Mouse (Mus musculus): ENCODE results near the gene Styxl1. TPM values are rescaled to one million over a fixed set of nuclear protein-coding genes. Genes with fewer than 3 reads are reported as not detected.
A peak's percentile ranks its signal among the peaks of the same experiment; 100 is the strongest.

Gene Styxl1
- total RNA-seq, 2 experiments from 2014 or later, result not detected

- H3K27ac ChIP-seq, result no peak overlapping the region
- no peak overlapping the region for H3K4me3 ChIP-seq
- no peak for TF ChIP-seq CTCF (conservative IDR thresholded peaks at IDR 0.05)
- DNase-seq (ENCODE audit: low spot score in 2 of 2), result no peak
Observed at GRCm38 (mm10) chr5:135729351-135729750, 48.8 kb downstream of the Styxl1 start.

DNA sequence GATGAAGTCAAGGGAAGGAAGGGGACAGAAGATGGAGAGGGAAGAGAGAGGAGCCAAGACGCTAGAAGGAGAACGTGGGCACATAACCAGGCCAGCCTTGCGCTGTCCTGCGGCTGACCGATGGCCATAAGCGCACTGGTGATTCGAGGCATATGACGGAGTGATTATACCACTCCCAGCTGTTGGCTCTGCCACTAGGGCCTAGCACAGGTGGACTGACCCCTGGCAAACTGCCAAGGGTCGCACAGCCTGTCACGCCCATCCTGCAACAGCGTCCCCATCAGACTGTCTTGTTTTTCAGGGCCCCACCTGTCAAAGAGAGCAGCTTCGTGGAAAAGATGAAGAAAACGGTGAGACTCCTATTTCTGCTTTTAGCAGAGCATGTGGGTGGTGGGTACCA lies 49.8 kb downstream of the Styxl1 start:
- no peak overlapping the region for H3K4me3 ChIP-seq
- no peak for TF ChIP-seq CTCF (conservative IDR thresholded peaks at IDR 0.05)
- H3K27ac ChIP-seq, result no peak overlapping the region
- no peak for DNase-seq (ENCODE audit: low spot score in 2 of 2)

DNA sequence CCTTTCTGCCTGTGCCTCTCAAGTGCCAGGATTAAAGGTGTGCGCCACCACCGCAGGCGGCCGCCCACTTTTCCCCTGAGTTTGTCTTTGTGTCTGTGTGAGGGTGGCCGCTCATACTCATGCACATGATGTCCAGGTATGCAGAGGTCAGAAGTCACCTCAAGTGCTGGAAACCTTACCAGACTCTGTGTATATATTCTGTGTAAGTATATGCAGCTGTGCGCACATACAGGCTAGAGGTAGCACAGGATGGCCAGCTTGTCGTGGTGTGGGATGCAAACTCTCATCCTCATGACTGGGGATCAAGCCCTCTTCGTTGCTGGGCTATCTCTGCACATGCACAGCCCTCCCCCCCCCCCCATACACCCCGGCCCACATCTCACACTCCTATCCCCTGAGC lies 50.3 kb downstream of the Styxl1 start:
- Histone ChIP-seq H3K27ac (no peak overlapping the region), H3K4me3 (no peak overlapping the region)
- no peak for TF ChIP-seq CTCF (conservative IDR thresholded peaks at IDR 0.05)
- DNase-seq (ENCODE audit: low spot score in 2 of 2), result no peak

DNA sequence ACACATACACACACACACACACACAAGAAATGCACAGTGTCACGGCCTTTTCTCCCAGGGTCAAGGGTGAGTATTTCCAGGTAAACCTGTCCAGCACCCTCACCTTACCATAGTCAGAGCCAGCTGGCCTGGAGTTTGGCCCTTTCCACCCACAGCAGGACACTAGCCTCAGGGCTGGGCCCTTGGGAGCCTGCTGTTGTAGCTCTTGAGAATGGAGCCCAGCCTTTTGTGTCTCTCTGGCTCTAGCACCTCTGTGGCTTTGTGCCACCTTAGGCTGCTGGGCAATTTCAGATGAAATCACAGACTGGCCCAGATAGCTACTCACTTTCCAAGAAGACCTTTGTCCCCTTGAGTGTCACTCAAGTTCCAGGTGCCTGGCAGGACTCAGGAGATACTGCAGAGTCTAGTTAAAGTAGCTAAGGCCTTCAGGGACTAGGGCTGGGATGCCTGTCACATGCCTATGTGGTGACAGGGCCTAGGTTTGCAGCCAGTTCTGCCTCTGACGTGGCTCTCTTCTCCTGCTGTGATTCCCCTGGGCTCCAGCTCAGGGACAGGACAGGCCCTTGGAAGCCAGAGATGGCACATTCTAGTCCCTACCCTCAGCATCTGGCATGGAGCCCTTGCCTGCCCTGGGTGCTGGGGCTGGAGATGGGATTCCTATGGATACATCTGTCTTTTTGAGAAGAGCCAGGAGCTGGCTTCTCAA lies 51.4 kb downstream of the Styxl1 start:
- no peak overlapping the region for H3K4me3 ChIP-seq
- H3K27ac ChIP-seq, result peak overlapping the region; percentile 92; the same call in 1 of the 2 replicates
- DNase-seq (ENCODE audit: low spot score in 2 of 2), result no peak
- no peak for TF ChIP-seq CTCF (conservative IDR thresholded peaks at IDR 0.05)

GRCm38 (mm10) chr5:135725991-135726390 lies 52.2 kb downstream of the Styxl1 start:
- peak overlapping the region; percentile 43 for H3K4me3 ChIP-seq

DNA sequence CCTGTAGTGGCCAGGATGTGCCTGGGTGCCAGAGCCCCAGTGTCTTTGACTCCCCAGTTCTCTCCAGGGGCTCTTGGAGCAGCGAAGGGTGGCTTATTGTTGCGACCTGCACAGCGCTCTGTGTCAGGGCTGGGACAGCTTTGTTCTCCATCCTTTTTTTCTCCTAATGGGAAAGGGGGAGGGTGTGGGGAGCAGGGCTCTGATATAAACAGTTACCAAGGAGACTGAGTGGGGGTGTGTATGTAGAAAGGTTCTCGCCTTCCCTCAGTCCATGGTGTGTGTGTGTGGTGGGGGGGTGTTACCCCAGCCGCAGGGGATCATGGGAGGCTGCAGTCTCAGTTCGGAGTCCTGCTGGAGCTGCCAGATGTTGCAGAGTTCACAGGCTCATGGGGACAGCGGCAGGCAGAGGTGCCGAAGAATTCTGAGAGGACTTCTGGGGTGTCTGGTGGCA lies 52.8 kb downstream of the Styxl1 start:
- Histone ChIP-seq H3K4me3 (peak overlapping the region; percentile 43), H3K27ac (peak overlapping the region; percentile 92)
- DNase-seq (ENCODE audit: low spot score in 2 of 2), result peak; percentile 56 to 76
- TF ChIP-seq CTCF (conservative IDR thresholded peaks at IDR 0.05), result no peak

More at GRCm38 (mm10) chr5:135725991-135726390, 52.2 kb downstream of the Styxl1 start:
- DNase-seq (ENCODE audit: low spot score in 2 of 2), result no peak
- no peak for TF ChIP-seq CTCF (conservative IDR thresholded peaks at IDR 0.05)
- H3K27ac ChIP-seq, result peak overlapping the region; percentile 92

DNA sequence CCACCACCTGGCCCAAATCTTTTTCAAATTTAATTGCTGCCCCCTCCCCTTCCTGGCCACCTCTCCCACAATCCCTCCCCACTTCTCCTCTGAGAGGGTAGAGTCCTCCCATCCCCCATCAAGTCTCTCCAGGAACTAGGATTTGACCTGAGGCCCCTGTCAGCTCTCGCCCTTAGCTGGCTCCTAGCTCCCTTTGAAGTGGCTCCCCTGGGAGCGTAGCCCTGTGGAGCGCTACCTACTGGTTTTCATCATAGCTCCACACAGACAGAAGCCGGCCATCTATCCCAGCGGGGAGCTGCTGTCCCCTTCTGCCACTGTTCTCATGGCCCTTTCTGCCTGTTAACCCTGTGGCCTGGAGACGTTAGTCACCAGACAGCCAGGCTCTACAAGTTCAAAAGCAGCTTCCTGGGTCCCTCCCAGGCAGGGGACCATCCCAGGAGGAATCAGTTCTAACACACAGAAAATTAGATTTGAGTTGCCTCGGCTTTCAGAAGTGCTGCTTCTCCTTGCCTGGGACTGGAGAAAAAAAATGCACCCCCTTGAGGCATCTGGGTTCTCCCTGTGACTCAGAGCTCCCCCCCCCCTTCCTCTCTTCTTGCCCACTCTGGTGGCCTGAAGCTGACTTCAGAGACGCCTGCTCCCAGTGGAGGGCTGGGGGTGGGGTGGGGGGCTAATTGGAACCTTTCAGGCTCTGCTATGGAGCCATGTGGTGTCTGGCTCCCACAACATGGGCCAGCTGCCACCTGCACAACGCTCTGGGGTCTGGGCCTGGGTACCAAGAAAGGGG lies 53.5 kb downstream of the Styxl1 start:
- H3K4me3 ChIP-seq, result peak overlapping the region; percentile 43; the same call in 1 of the 2 replicates
- no peak for DNase-seq (ENCODE audit: low spot score in 2 of 2)
- TF ChIP-seq CTCF (conservative IDR thresholded peaks at IDR 0.05), result peak; percentile 37
- H3K27ac ChIP-seq, result peak overlapping the region; percentile 92

DNA sequence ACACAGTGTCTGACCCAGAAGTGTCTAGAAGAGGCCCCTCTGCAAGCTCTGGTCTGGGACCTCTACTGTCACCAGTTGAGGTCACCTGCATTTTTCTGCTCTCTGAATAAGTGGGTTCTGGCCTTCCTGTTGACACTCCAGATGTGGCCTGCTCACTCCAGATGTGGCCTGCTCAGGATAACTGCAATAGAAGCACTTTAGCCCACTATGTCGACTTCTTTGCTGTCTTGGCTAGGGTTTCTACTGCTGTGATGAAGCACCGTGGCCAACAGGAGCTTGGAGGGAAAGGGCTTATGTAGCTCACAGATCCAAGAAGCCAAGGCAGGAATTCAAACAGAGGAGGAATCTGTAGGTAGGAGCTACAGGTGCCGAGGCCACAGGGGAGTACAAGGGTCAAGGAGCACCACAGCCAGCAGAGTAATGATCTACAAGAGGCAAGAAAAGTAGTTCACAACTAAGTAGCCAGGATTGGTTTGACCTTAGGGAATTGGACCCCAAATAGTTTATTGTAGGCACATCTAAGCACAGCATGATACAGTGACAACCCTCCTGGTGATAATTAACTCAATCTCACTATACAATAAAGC lies 54.9 kb downstream of the Styxl1 start:
- Histone ChIP-seq H3K4me3 (no peak overlapping the region), H3K27ac (peak overlapping the region; percentile 28; the same call in 1 of the 2 replicates)
- no peak for TF ChIP-seq CTCF (conservative IDR thresholded peaks at IDR 0.05)
- no peak for DNase-seq (ENCODE audit: low spot score in 2 of 2)

DNA sequence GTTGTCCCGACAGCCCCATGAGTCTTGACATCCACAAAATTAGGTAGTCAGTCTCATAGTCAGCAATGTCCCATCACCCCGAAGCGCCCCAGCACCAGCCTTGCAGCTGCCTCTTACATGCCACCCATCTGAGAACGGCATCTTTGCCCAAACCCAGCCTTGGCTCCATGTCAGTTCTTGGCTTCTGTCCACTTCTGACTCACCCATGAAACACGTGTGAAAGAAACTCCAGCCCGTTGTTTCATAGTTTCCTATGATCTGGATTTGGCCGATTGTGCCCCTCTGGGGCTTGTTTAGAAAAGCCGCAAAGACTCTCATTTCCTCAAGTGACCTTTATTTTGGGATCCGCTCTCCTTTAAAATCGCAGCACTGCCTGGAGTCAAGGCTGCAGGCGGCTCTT lies 56.1 kb downstream of the Styxl1 start:
- DNase-seq (ENCODE audit: low spot score in 2 of 2), result peak; percentile 58 to 65
- TF ChIP-seq CTCF (conservative IDR thresholded peaks at IDR 0.05), result no peak
- no peak overlapping the region for H3K4me3 ChIP-seq
- peak overlapping the region; percentile 34 for H3K27ac ChIP-seq

- TF ChIP-seq CTCF (conservative IDR thresholded peaks at IDR 0.05), result no peak
- no peak overlapping the region for H3K4me3 ChIP-seq
- no peak overlapping the region for H3K27ac ChIP-seq
- DNase-seq (ENCODE audit: low spot score in 2 of 2), result no peak
Observed at GRCm38 (mm10) chr5:135721076-135721475, 57.1 kb downstream of the Styxl1 start.

DNA sequence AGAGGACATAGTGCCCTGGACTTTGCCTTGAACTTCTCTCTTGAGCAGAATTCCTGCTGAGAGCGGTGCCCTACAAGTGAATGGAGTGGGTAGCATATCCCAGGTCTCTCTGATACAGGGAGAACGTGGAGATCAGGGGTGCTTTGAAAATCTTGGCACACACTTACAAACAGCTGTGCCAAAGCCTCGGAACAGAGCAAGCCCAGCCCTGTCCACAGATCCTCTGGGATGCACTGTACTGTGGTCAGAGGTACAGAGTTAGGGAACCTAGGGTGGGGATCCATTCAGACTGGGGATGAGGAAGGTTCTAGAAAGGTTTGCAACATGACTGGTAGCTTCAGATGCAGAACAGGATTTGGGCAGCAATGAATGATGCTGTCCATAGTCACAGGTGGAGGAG lies 58.1 kb downstream of the Styxl1 start:
- no peak overlapping the region for H3K4me3 ChIP-seq
- H3K27ac ChIP-seq, result no peak overlapping the region; the same call in 1 of the 2 replicates
- no peak for DNase-seq (ENCODE audit: low spot score in 2 of 2)
- no peak for TF ChIP-seq CTCF (conservative IDR thresholded peaks at IDR 0.05)

DNA sequence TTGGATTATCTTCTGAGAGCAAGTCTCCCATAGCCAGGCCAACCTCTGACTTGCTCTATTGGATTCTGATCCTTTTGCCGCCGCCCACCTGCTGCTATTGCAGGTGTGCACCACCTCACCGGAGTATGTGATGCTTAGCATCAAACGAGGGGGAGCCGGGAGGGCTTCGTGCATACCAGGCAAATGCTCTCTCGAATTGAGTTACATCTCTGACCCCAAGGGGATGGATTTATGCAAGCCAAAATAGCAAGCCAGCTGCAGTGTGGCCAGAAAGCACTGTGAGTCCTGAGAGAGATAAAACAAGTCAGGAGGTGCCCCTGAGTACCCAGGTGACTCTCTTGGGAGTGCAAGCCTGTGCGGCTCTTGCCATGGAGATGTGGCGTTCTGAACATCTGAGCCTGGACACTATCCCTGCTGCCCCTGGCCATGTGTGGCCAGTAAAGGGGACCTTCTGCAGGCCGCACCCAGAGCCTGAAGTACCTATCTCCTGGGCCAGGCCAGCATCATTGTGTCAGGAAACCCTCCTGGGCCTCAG lies 58.5 kb downstream of the Styxl1 start:
- TF ChIP-seq CTCF (conservative IDR thresholded peaks at IDR 0.05), result no peak
- DNase-seq (ENCODE audit: low spot score in 2 of 2), result no peak

GRCm38 (mm10) chr5:135715624-135716023 lies 62.6 kb downstream of the Styxl1 start:
- no peak for DNase-seq (ENCODE audit: low spot score in 2 of 2)
- Histone ChIP-seq H3K4me3 (no peak overlapping the region), H3K27ac (no peak overlapping the region)
- peak; percentile 69 for TF ChIP-seq CTCF (conservative IDR thresholded peaks at IDR 0.05)

More for the DNA sequence above, 58.5 kb downstream of the Styxl1 start:
- Histone ChIP-seq H3K27ac (no peak overlapping the region; the same call in 1 of the 2 replicates), H3K4me3 (no peak overlapping the region)

All from layer of hippocampus, adult 2 months (tissue).